Mouse (Mus musculus): ENCODE measurements at regions not wholly inside any gene's neighbourhood (a gene's known extent, or its start where the extent isn't known, plus 50 kb on each side); places are given as distances from the start of the nearest gene placed in this dataset.

GRCm38 (mm10) chr12:32486246-32486645 is 107.7 kb downstream of the Ccdc71l start:
- 53% methylated on average over 4 of the region's 4 CpGs for WGBS
- Histone ChIP-seq H3K9me3 (ENCODE audit: control insufficient read depth, low read length) (no peaks in the 10 kb centered on the region), H3K27me3 (replicated peaks; ENCODE audit: control insufficient read depth, insufficient read depth, low read length) (no peaks in the 10 kb centered on the region), H3K9ac (ENCODE audit: low read depth, low read length) (no peak overlapping the region), H3K4me2 (ENCODE audit: low read depth, low read length) (no peak overlapping the region), H3K4me3 (ENCODE audit: low read length) (no peak overlapping the region), H3K4me1 (ENCODE audit: control insufficient read depth, insufficient read depth, low read length) (peaks cover 9% of the 10 kb centered on the region), H3K36me3 (ENCODE audit: control insufficient read depth, insufficient read depth, low read length) (no peaks in the 10 kb centered on the region), H3K27ac (ENCODE audit: low read length) (no peak overlapping the region)
- ATAC-seq: no peak

GRCm38 (mm10) chr12:32486729-32487128 is 108.2 kb downstream of the Ccdc71l start:
- 36% methylated on average over 2 of the region's 2 CpGs for WGBS

GRCm38 (mm10) chr12:32487883-32488577 is 109.5 kb downstream of the Ccdc71l start:
- Histone ChIP-seq H3K27me3 (replicated peaks; ENCODE audit: control insufficient read depth, insufficient read depth, low read length) (no peaks in the 10 kb centered on the region), H3K4me3 (ENCODE audit: low read length) (no peak overlapping the region), H3K9me3 (ENCODE audit: control insufficient read depth, low read length) (no peaks in the 10 kb centered on the region), H3K36me3 (ENCODE audit: control insufficient read depth, insufficient read depth, low read length) (no peaks in the 10 kb centered on the region), H3K4me2 (ENCODE audit: low read depth, low read length) (no peak overlapping the region), H3K4me1 (ENCODE audit: control insufficient read depth, insufficient read depth, low read length) (peaks cover 9% of the 10 kb centered on the region), H3K9ac (ENCODE audit: low read depth, low read length) (no peak overlapping the region), H3K27ac (ENCODE audit: low read length) (0 out of 2 replicates have a peak overlapping the region, but pooled peaks have one; percentile 40)
- 41% methylated on average over 3 of the region's 3 CpGs for WGBS
- peak; percentile 79 for ATAC-seq

More at GRCm38 (mm10) chr12:32486729-32487128, 108.2 kb downstream of the Ccdc71l start:
- no peak overlapping the region for H3K9ac ChIP-seq (ENCODE audit: low read depth, low read length)
- H3K27me3 ChIP-seq (replicated peaks; ENCODE audit: control insufficient read depth, insufficient read depth, low read length): no peaks in the 10 kb centered on the region
- H3K4me2 ChIP-seq (ENCODE audit: low read depth, low read length): no peak overlapping the region
- no peaks in the 10 kb centered on the region for H3K36me3 ChIP-seq (ENCODE audit: control insufficient read depth, insufficient read depth, low read length)
- no peak overlapping the region for H3K27ac ChIP-seq (ENCODE audit: low read length)
- ATAC-seq: no peak
- no peak overlapping the region for H3K4me3 ChIP-seq (ENCODE audit: low read length)
- no peaks in the 10 kb centered on the region for H3K9me3 ChIP-seq (ENCODE audit: control insufficient read depth, low read length)
- H3K4me1 ChIP-seq (ENCODE audit: control insufficient read depth, insufficient read depth, low read length): peaks cover 9% of the 10 kb centered on the region

- peak; percentile 15 for ATAC-seq
- Histone ChIP-seq H3K9ac (ENCODE audit: low read depth, low read length) (no peak overlapping the region), H3K9me3 (ENCODE audit: control insufficient read depth, low read length) (no peaks in the 10 kb centered on the region), H3K4me2 (ENCODE audit: low read depth, low read length) (no peak overlapping the region), H3K27ac (ENCODE audit: low read length) (0 out of 2 replicates have a peak overlapping the region, but pooled peaks have one; percentile 40), H3K4me1 (ENCODE audit: control insufficient read depth, insufficient read depth, low read length) (peaks cover 9% of the 10 kb centered on the region), H3K4me3 (ENCODE audit: low read length) (no peak overlapping the region), H3K36me3 (ENCODE audit: control insufficient read depth, insufficient read depth, low read length) (no peaks in the 10 kb centered on the region), H3K27me3 (replicated peaks; ENCODE audit: control insufficient read depth, insufficient read depth, low read length) (no peaks in the 10 kb centered on the region)
- WGBS: 31% methylated on average over 1 of the region's 1 CpGs
These were observed 110.0 kb downstream of the Ccdc71l start for GRCm38 (mm10) chr12:32488578-32488892.

- peak; percentile 57; the same call in 1 of the 2 replicates for ATAC-seq
- no peaks in the 10 kb centered on the region for H3K27me3 ChIP-seq (replicated peaks; ENCODE audit: control insufficient read depth, insufficient read depth, low read length)
- H3K36me3 ChIP-seq (ENCODE audit: control insufficient read depth, insufficient read depth, low read length): no peaks in the 10 kb centered on the region
- H3K9me3 ChIP-seq (ENCODE audit: control insufficient read depth, low read length): no peaks in the 10 kb centered on the region
- H3K4me3 ChIP-seq (ENCODE audit: low read length): no peak overlapping the region
- H3K27ac ChIP-seq (ENCODE audit: low read length): no peak overlapping the region
- no peak overlapping the region for H3K9ac ChIP-seq (ENCODE audit: low read depth, low read length)
- no peak overlapping the region for H3K4me2 ChIP-seq (ENCODE audit: low read depth, low read length)
- peaks cover 9% of the 10 kb centered on the region for H3K4me1 ChIP-seq (ENCODE audit: control insufficient read depth, insufficient read depth, low read length)
These were observed 111.1 kb downstream of the Ccdc71l start for GRCm38 (mm10) chr12:32489415-32490139.

- Histone ChIP-seq H3K36me3 (ENCODE audit: control insufficient read depth, insufficient read depth, low read length) (no peaks in the 10 kb centered on the region), H3K27ac (ENCODE audit: low read length) (no peak overlapping the region), H3K9ac (ENCODE audit: low read depth, low read length) (no peak overlapping the region), H3K4me1 (ENCODE audit: control insufficient read depth, insufficient read depth, low read length) (no peaks in the 10 kb centered on the region), H3K27me3 (replicated peaks; ENCODE audit: control insufficient read depth, insufficient read depth, low read length) (0 out of 2 replicates have a peak, but pooled peaks cover 2% of the 10 kb centered on the region), H3K4me2 (ENCODE audit: low read depth, low read length) (no peak overlapping the region), H3K4me3 (ENCODE audit: low read length) (no peak overlapping the region), H3K9me3 (ENCODE audit: control insufficient read depth, low read length) (no peaks in the 10 kb centered on the region)
- WGBS: 66% methylated on average over 3 of the region's 3 CpGs
- no peak for ATAC-seq
These were observed 125.7 kb downstream of the Ccdc71l start for GRCm38 (mm10) chr12:32504196-32504595.

GRCm38 (mm10) chr12:32508671-32509070 is 130.2 kb downstream of the Ccdc71l start:
- Histone ChIP-seq H3K4me3 (ENCODE audit: low read length) (no peak overlapping the region), H3K9me3 (ENCODE audit: control insufficient read depth, low read length) (no peaks in the 10 kb centered on the region), H3K27me3 (replicated peaks; ENCODE audit: control insufficient read depth, insufficient read depth, low read length) (0 out of 2 replicates have a peak, but pooled peaks cover 2% of the 10 kb centered on the region), H3K36me3 (ENCODE audit: control insufficient read depth, insufficient read depth, low read length) (no peaks in the 10 kb centered on the region), H3K27ac (ENCODE audit: low read length) (no peak overlapping the region), H3K9ac (ENCODE audit: low read depth, low read length) (no peak overlapping the region), H3K4me1 (ENCODE audit: control insufficient read depth, insufficient read depth, low read length) (no peaks in the 10 kb centered on the region), H3K4me2 (ENCODE audit: low read depth, low read length) (no peak overlapping the region)
- ATAC-seq: no peak
- WGBS: 88% methylated on average over 1 of the region's 1 CpGs

GRCm38 (mm10) chr12:32525586-32525985 is 147.1 kb downstream of the Ccdc71l start:
- no peak for ATAC-seq
- Histone ChIP-seq H3K36me3 (ENCODE audit: control insufficient read depth, insufficient read depth, low read length) (no peaks in the 10 kb centered on the region), H3K4me1 (ENCODE audit: control insufficient read depth, insufficient read depth, low read length) (no peaks in the 10 kb centered on the region), H3K27me3 (replicated peaks; ENCODE audit: control insufficient read depth, insufficient read depth, low read length) (no peaks in the 10 kb centered on the region), H3K27ac (ENCODE audit: low read length) (no peak overlapping the region), H3K4me2 (ENCODE audit: low read depth, low read length) (no peak overlapping the region), H3K4me3 (ENCODE audit: low read length) (no peak overlapping the region), H3K9me3 (ENCODE audit: control insufficient read depth, low read length) (no peaks in the 10 kb centered on the region), H3K9ac (ENCODE audit: low read depth, low read length) (no peak overlapping the region)
- WGBS: 74% methylated on average over 1 of the region's 1 CpGs

GRCm38 (mm10) chr12:32531216-32531615 is 152.7 kb downstream of the Ccdc71l start:
- no peaks in the 10 kb centered on the region for H3K9me3 ChIP-seq (ENCODE audit: control insufficient read depth, low read length)
- H3K4me2 ChIP-seq (ENCODE audit: low read depth, low read length): no peak overlapping the region
- H3K27ac ChIP-seq (ENCODE audit: low read length): no peak overlapping the region
- H3K4me1 ChIP-seq (ENCODE audit: control insufficient read depth, insufficient read depth, low read length): no peaks in the 10 kb centered on the region
- H3K27me3 ChIP-seq (replicated peaks; ENCODE audit: control insufficient read depth, insufficient read depth, low read length): no peaks in the 10 kb centered on the region
- no peak for ATAC-seq
- 82% methylated on average over 3 of the region's 3 CpGs for WGBS
- H3K36me3 ChIP-seq (ENCODE audit: control insufficient read depth, insufficient read depth, low read length): no peaks in the 10 kb centered on the region
- H3K4me3 ChIP-seq (ENCODE audit: low read length): no peak overlapping the region
- H3K9ac ChIP-seq (ENCODE audit: low read depth, low read length): no peak overlapping the region
